Mouse (Mus musculus) layer of hippocampus, postnatal 10 days (tissue): ENCODE measurements around the gene Odf2. TPM values are rescaled to one million over a fixed set of nuclear protein-coding genes. Genes with fewer than 3 reads are reported as not detected.

Experiments
- microRNA-seq, 2 experiments: library from miRNA; unstranded; fragments of <30 nt; microRNA quantifications; one replicate each; pipeline ENCODE4 v1.2.0; 2021
- total RNA-seq, 2 experiments: library from RNA; stranded (reverse); gene quantifications; 2 replicates each; pipeline ENCODE4 v1.2.3; 2021

The Odf2 gene
- total RNA-seq, 2 experiments from 2014 or later = 105 to 119 TPM

Small RNA genes within 50 kb of the gene (microRNA-seq; reads per million reads assigned to microRNA genes)
- gene Mir219a-2 (0 to 0.39 reads per million in 2 experiments), gene Mir219b (0 reads per million in 2 experiments)

Other genes with a start within 250 kb of the Odf2 start
- gene Gm13420, start 137.5 kb upstream of the Odf2 start, total RNA-seq = 1 to 10 TPM; 1.4 to 2.2 TPM
- not detected for gene Gm13547, start 129.9 kb upstream of the Odf2 start, total RNA-seq
- 10 to 100 TPM; 32.4 to 35.9 TPM for gene Coq4, start 101.7 kb upstream of the Odf2 start, total RNA-seq
- 10 to 100 TPM; 47.7 to 59.7 TPM for gene Trub2, start 100.7 kb upstream of the Odf2 start, total RNA-seq
- 10 to 100 TPM; 88.9 to 94.0 TPM for gene Slc27a4, start 86.6 kb upstream of the Odf2 start, total RNA-seq
- gene Urm1, start 69.1 kb upstream of the Odf2 start, total RNA-seq = 10 to 100 TPM; 42.4 to 55.0 TPM
- gene Cercam, start 20.1 kb upstream of the Odf2 start, total RNA-seq = 10 to 100 TPM; 11.9 to 15.0 TPM
- 10 to 100 TPM; 43.4 to 45.0 TPM for gene Gle1, start 46.2 kb downstream of the Odf2 start, total RNA-seq
- 1,000 to 10,000 TPM in 1 of 2 experiments, 100 to 1,000 TPM in 1; 939 to 1,018 TPM for gene Sptan1, start 76.3 kb downstream of the Odf2 start, total RNA-seq
- 10 to 100 TPM; 42.2 to 46.3 TPM for gene Wdr34, start 159.7 kb downstream of the Odf2 start, total RNA-seq
- gene Set, start 168.2 kb downstream of the Odf2 start, total RNA-seq = 100 to 1,000 TPM; 231 to 233 TPM
- 1 to 10 TPM; 1.8 to 2.2 TPM for gene Pkn3, start 188.5 kb downstream of the Odf2 start, total RNA-seq
- gene Zdhhc12, start 204.4 kb downstream of the Odf2 start, total RNA-seq = 10 to 100 TPM; 19.6 to 19.7 TPM
- 100 to 1,000 TPM; 121 to 126 TPM for gene Zer1, start 235.4 kb downstream of the Odf2 start, total RNA-seq
- 10 to 100 TPM; 72.6 to 73.5 TPM for gene Tbc1d13, start 244.5 kb downstream of the Odf2 start, total RNA-seq